Mouse (Mus musculus) liver, embryonic 12.5 days (tissue): ENCODE data around the gene Pcsk2. TPM values are rescaled to one million over a fixed set of nuclear protein-coding genes. Genes with fewer than 3 reads are reported as not detected.
A peak's percentile ranks its signal among the peaks of the same experiment; 100 is the strongest.

Experiments used
- ATAC-seq: fragments of 200-750 bp; cut with Nextera tagmentation; 2 replicates; pipeline ENCODE4 v1.8.0; 2017; ENCODE audit warnings: moderate number of reproducible peaks, mild to moderate bottlenecking, moderate library complexity
- H3K27ac ChIP-seq: fragments of 300-500 bp; sonication (generic); 2 replicates; pipeline ENCODE4 v1.5.1; 2016; ENCODE audit warnings: mild to moderate bottlenecking
- H3K27me3 ChIP-seq: fragments of 300-500 bp; sonication (generic); replicated peaks from 2 replicates; pipeline ENCODE4 v1.6.1; 2016; ENCODE audit warnings: mild to moderate bottlenecking, moderate library complexity
- H3K36me3 ChIP-seq: fragments of 300-500 bp; sonication (generic); 2 replicates; pipeline ENCODE4 v1.6.1; 2016; ENCODE audit warnings: mild to moderate bottlenecking, moderate library complexity
- H3K4me1 ChIP-seq: fragments of 300-500 bp; sonication (generic); 2 replicates; pipeline ENCODE4 v1.6.1; 2016
- H3K4me2 ChIP-seq: fragments of 300-500 bp; sonication (generic); 2 replicates; pipeline ENCODE4 v1.6.1; 2016; ENCODE audit warnings: mild to moderate bottlenecking, moderate library complexity
- H3K4me3 ChIP-seq: fragments of 300-500 bp; sonication (generic); 2 replicates; pipeline ENCODE4 v1.5.1; 2016; ENCODE audit warnings: mild to moderate bottlenecking, moderate library complexity
- H3K9ac ChIP-seq: fragments of 300-500 bp; sonication (generic); 2 replicates; pipeline ENCODE4 v1.6.1; 2016; ENCODE audit warnings: mild to moderate bottlenecking, moderate library complexity
- H3K9me3 ChIP-seq: fragments of 300-500 bp; sonication (generic); replicated peaks from 2 replicates; pipeline ENCODE4 v1.6.1; 2016; ENCODE audit warnings: mild to moderate bottlenecking, moderate library complexity
- WGBS: fragments of 180-500 bp; shearing (Covaris S2); methylation state at CpG from one replicate; pipeline ENCODE4 v1.1.7; 2016; ENCODE audit not compliant: insufficient replicate concordance; 5-methylcytosine and 5-hydroxymethylcytosine counted together
- polyA plus RNA-seq: library from polyadenylated mRNA; unstranded; fragments of >200 nt; fragmentation: Nextera tagmentation; extraction: Ambion mirVana; gene quantifications from 2 replicates; pipeline ENCODE4 v1.2.1, GENCODE M21; 2016

Gene Pcsk2
- polyA plus RNA-seq, 1 experiment from 2014 or later, result 0.07 TPM

- WGBS, result 74% methylated on average over 12 of the region's 12 CpGs
Measured at GRCm38 (mm10) chr2:143851354-143852221, 305.6 kb downstream of the Pcsk2 start.

GRCm38 (mm10) chr2:143852295-143853275 lies 306.6 kb downstream of the Pcsk2 start:
- no peak for ATAC-seq
- H3K36me3 ChIP-seq, result no peaks in the 10 kb centered on the region
- no peak overlapping the region for H3K27ac ChIP-seq
- H3K27me3 ChIP-seq, result no peaks in the 10 kb centered on the region; the same call in 1 of the 2 replicates
- H3K4me1 ChIP-seq, result peaks cover 5% of the 10 kb centered on the region; the same call in 1 of the 2 replicates
- WGBS, result 47% methylated on average over 18 of the region's 18 CpGs
- no peaks in the 10 kb centered on the region for H3K9me3 ChIP-seq
- no peak overlapping the region for H3K4me3 ChIP-seq
- H3K4me2 ChIP-seq, result no peak overlapping the region
- H3K9ac ChIP-seq, result no peak overlapping the region

More at GRCm38 (mm10) chr2:143851354-143852221, 305.6 kb downstream of the Pcsk2 start:
- Histone ChIP-seq H3K4me3 (no peak overlapping the region), H3K4me2 (no peak overlapping the region), H3K4me1 (peaks cover 12% of the 10 kb centered on the region; the same call in 1 of the 2 replicates), H3K27ac (no peak overlapping the region), H3K27me3 (no peaks in the 10 kb centered on the region; the same call in 1 of the 2 replicates), H3K36me3 (no peaks in the 10 kb centered on the region), H3K9ac (no peak overlapping the region), H3K9me3 (no peaks in the 10 kb centered on the region)
- ATAC-seq, result no peak

- Histone ChIP-seq H3K27ac (no peak overlapping the region), H3K9me3 (no peaks in the 10 kb centered on the region), H3K4me2 (no peak overlapping the region), H3K27me3 (peaks cover 2% of the 10 kb centered on the region; the same call in 1 of the 2 replicates), H3K9ac (no peak overlapping the region), H3K4me3 (no peak overlapping the region), H3K4me1 (peaks cover 5% of the 10 kb centered on the region; the same call in 1 of the 2 replicates), H3K36me3 (no peaks in the 10 kb centered on the region)
- WGBS, result 63% methylated on average over 4 of the region's 4 CpGs
- ATAC-seq, result no peak
Measured at GRCm38 (mm10) chr2:143853447-143853846, 307.5 kb downstream of the Pcsk2 start.

- Histone ChIP-seq H3K27ac (no peak overlapping the region), H3K9ac (no peak overlapping the region), H3K27me3 (peaks cover 44% of the 10 kb centered on the region), H3K9me3 (no peaks in the 10 kb centered on the region), H3K36me3 (no peaks in the 10 kb centered on the region), H3K4me2 (no peak overlapping the region), H3K4me3 (no peak overlapping the region), H3K4me1 (peaks cover 10% of the 10 kb centered on the region)
- WGBS, result 76% methylated on average over 2 of the region's 2 CpGs
- no peak for ATAC-seq
Measured at GRCm38 (mm10) chr2:143859166-143859565, 313.2 kb downstream of the Pcsk2 start.

- no peaks in the 10 kb centered on the region for H3K36me3 ChIP-seq
- ATAC-seq, result peak; percentile 59
- no peak within 1 kb of the TSS for H3K27ac ChIP-seq
- WGBS, result 5% methylated on average over 85 of the region's 86 CpGs
- H3K27me3 ChIP-seq, result peaks cover 53% of the 10 kb centered on the region
- peaks cover 17% of the 10 kb centered on the region for H3K4me1 ChIP-seq
- H3K4me2 ChIP-seq, result peak within 1 kb of the TSS; percentile 73
- no peaks in the 10 kb centered on the region for H3K9me3 ChIP-seq
- peak within 1 kb of the TSS; percentile 56 for H3K9ac ChIP-seq
- H3K4me3 ChIP-seq, result peak within 1 kb of the TSS; percentile 54
Measured at GRCm38 (mm10) chr2:143862484-143863231, 316.7 kb downstream of the Pcsk2 start, which contains the start of gene Bfsp1. Bfsp1 (minus strand) TSS chr2:143863173.

GRCm38 (mm10) chr2:143864600-143864999 lies 318.6 kb downstream of the Pcsk2 start:
- no peaks in the 10 kb centered on the region for H3K36me3 ChIP-seq
- H3K4me3 ChIP-seq, result no peak overlapping the region
- H3K4me2 ChIP-seq, result no peak overlapping the region
- H3K4me1 ChIP-seq, result peaks cover 18% of the 10 kb centered on the region
- no peak overlapping the region for H3K27ac ChIP-seq
- no peaks in the 10 kb centered on the region for H3K9me3 ChIP-seq
- no peak overlapping the region for H3K9ac ChIP-seq
- peaks cover 46% of the 10 kb centered on the region for H3K27me3 ChIP-seq
- 52% methylated on average over 8 of the region's 8 CpGs for WGBS
- ATAC-seq, result no peak
